Mouse (Mus musculus) liver, embryonic 14.5 days (tissue): ENCODE data around the gene Hivep2.

ENCODE experiments used
- CTCF ChIP-seq: IDR thresholded peaks from 2 replicates; pipeline ENCODE4 v1.5.1; 2016; ENCODE audit warnings: antibody characterized with exemption, low read depth, control low read depth
- EP300 ChIP-seq: IDR thresholded peaks from 2 replicates; pipeline ENCODE4 v1.6.1; 2016; ENCODE audit warnings: antibody characterized with exemption, low read depth

DNA sequence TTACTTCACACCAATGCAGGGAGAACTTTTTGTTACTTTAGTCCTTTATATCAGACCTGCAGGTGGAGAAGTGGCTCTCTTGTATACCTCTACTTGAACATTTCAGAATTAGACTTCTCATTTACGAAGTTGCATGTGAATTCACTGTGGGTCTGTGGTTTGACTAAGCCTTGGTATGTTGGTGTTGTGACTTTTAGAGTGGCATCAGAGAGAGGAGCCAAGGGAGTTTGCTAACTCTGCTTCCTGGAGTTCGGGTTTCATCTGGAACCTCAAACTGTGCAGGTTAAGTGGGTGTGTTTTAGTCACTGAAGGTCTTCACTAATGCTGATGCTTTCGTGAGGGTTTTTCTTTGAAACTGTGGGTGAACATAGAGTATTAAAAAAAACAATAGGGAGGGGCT, 4.4 kb downstream of the Hivep2 start:
- TF ChIP-seq CTCF, result no peak
- no peak for TF ChIP-seq EP300
